ENCODE assay signal across 15 mouse cellular contexts in the genomic region with DNA sequence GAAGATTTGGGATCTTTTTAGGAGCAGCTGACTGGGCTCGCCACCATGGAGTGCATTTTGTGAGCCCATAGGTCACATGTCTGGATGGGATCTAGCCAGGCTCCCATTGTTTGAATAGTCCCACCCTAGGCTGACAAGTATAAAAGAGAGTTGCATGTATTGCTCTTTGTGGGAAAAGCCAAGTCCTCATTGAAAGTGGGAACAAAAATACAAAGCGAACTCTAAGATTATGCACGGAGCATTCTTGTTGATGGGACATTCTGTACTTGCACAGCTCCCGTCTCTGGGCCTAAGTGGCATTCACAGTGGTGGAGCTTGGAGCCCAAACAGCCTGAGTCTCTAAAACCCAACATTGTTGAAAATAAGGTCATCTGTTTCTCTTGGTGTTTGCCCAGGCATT.
DNase-seq lines count a peak whose midpoint lies in the region; ATAC-seq and TF ChIP-seq lines count a peak whose summit lies in the region.
"Had no signal": no experiment of that assay in that cellular context is flagged by ENCODE, and none has a peak within 500 bp of the region (broad histone marks: within the 10 kb centered on the region; RNA-seq: fewer than 3 reads in every experiment).

No protein-coding gene starts in this region.

- no peak overlapping the region for H3K4me2 ChIP-seq in forebrain, postnatal 0 days (ENCODE audit: low read depth)
- H3K4me2 ChIP-seq in forebrain, embryonic 15.5 days (replicated peaks) = no peak overlapping the region
- H3K4me2 ChIP-seq: embryonic facial prominence, embryonic 12.5 days; hindbrain, embryonic 13.5 days; lung, embryonic 14.5 days; midbrain, embryonic 11.5 days had no signal

- H3K9ac ChIP-seq in forebrain, postnatal 0 days = no peak overlapping the region
- no peak overlapping the region for H3K9ac ChIP-seq in forebrain, embryonic 15.5 days (replicated peaks)
- H3K9ac ChIP-seq: embryonic facial prominence, embryonic 12.5 days; hindbrain, embryonic 13.5 days; lung, embryonic 14.5 days had no signal

- peak; percentile 81 for ATAC-seq in forebrain, postnatal 0 days
- no peak for ATAC-seq in forebrain, embryonic 15.5 days (replicated peaks)

- WGBS in forebrain, postnatal 0 days = 46% methylated on average over 4 of the region's 4 CpGs
- 58% methylated on average over 4 of the region's 4 CpGs for WGBS in forebrain, embryonic 15.5 days

- intact Hi-C loops in heart, postnatal 25 days (cut with DNase I) = loop anchor here (5.0 kb wide), 1 partner anchor 45 kb away; no protein-coding TSS in a partner anchor

- H3K9me3 ChIP-seq in forebrain, postnatal 0 days (ENCODE audit: low read length) = no peaks in the 10 kb centered on the region
- no peaks in the 10 kb centered on the region for H3K9me3 ChIP-seq in forebrain, embryonic 15.5 days
- H3K9me3 ChIP-seq: embryonic facial prominence, embryonic 12.5 days had no signal

- TF ChIP-seq CTCF in forebrain, postnatal 0 days (IDR thresholded peaks at IDR 0.05; ENCODE audit: low read depth) = no peak

- no peaks in the 10 kb centered on the region for H3K27me3 ChIP-seq in forebrain, postnatal 0 days (ENCODE audit: insufficient read depth, low read length)
- H3K27me3 ChIP-seq in forebrain, embryonic 15.5 days = no peaks in the 10 kb centered on the region
- H3K27me3 ChIP-seq: embryonic facial prominence, embryonic 12.5 days; hindbrain, embryonic 13.5 days had no signal

- no peak for DNase-seq in forebrain, postnatal 0 days
- DNase-seq in heart, postnatal 25 days (ENCODE audit: low spot score) = peak; percentile 40
- DNase-seq in heart, postnatal 4 days = no peak
- DNase-seq in layer of hippocampus, adult 8-10 months (ENCODE audit: low spot score in 2 of 2) = peak; percentile 51 to 58
- no peak for DNase-seq in layer of hippocampus, postnatal 25 days (ENCODE audit: extremely low spot score in 1 of 2, low spot score in 1 of 2)
- peak; percentile 60 to 65 for DNase-seq in right cerebral cortex, postnatal 10 days (ENCODE audit: low spot score in 2 of 2)
- no peak for DNase-seq in right cerebral cortex, postnatal 4 days
- DNase-seq: adrenal gland, adult 8-10 months; liver; lung, embryonic 14.5 days; thymus, postnatal 36 days had no signal

- H3K4me1 ChIP-seq in forebrain, postnatal 0 days (ENCODE audit: insufficient read depth) = no peaks in the 10 kb centered on the region
- no peaks in the 10 kb centered on the region for H3K4me1 ChIP-seq in forebrain, embryonic 15.5 days
- H3K4me1 ChIP-seq: embryonic facial prominence, embryonic 12.5 days; hindbrain, embryonic 13.5 days had no signal

- no peak overlapping the region for H3K27ac ChIP-seq in forebrain, postnatal 0 days (ENCODE audit: low read depth, low read length)
- no peak overlapping the region for H3K27ac ChIP-seq in forebrain, embryonic 15.5 days (replicated peaks)
- H3K27ac ChIP-seq: embryonic facial prominence, embryonic 12.5 days; hindbrain, embryonic 13.5 days had no signal

- H3K4me3 ChIP-seq in forebrain, postnatal 0 days (ENCODE audit: low read depth, low read length) = no peak overlapping the region
- H3K4me3 ChIP-seq in forebrain, embryonic 15.5 days = no peak overlapping the region
- H3K4me3 ChIP-seq: embryonic facial prominence, embryonic 12.5 days; hindbrain, embryonic 13.5 days had no signal

- H3K36me3 ChIP-seq in forebrain, postnatal 0 days (ENCODE audit: insufficient read depth) = peaks cover 12% of the 10 kb centered on the region
- no peaks in the 10 kb centered on the region for H3K36me3 ChIP-seq in forebrain, embryonic 15.5 days
- H3K36me3 ChIP-seq: embryonic facial prominence, embryonic 12.5 days; hindbrain, embryonic 13.5 days had no signal

Comparison
In these comparisons a context has a peak if more than half of its experiments do, and no peak if none do; other contexts are left out.
1. DNase-seq: peak in heart, postnatal 25 days (single experiment), layer of hippocampus, adult 8-10 months (2 of 2) and right cerebral cortex, postnatal 10 days (2 of 2); none in forebrain, postnatal 0 days (single experiment), heart, postnatal 4 days (single experiment), layer of hippocampus, postnatal 25 days (0 of 2) and right cerebral cortex, postnatal 4 days (single experiment).